Mouse (Mus musculus) stomach, embryonic 14.5 days (tissue): ENCODE results near the gene Id3. TPM values are rescaled to one million over a fixed set of nuclear protein-coding genes. Genes with fewer than 3 reads are reported as not detected.

Source experiments
- ATAC-seq: fragments of 200-750 bp; cut with Nextera tagmentation; 2 replicates; pipeline ENCODE4 v1.8.0; 2017; ENCODE audit warnings: low read depth, moderate TSS enrichment; ENCODE audit not compliant: insufficient number of reproducible peaks, insufficient read depth, low FRiP score
- H3K27ac ChIP-seq: fragments of 300-500 bp; sonication (generic); 2 replicates; pipeline ENCODE4 v1.5.1; 2014; ENCODE audit warnings: mild to moderate bottlenecking, low read length, moderate library complexity, mixed read lengths
- H3K27me3 ChIP-seq: fragments of 300-500 bp; sonication (generic); 2 replicates; pipeline ENCODE4 v1.6.1; 2014; ENCODE audit warnings: low read length, control low read depth, mixed read lengths; ENCODE audit not compliant: control insufficient read depth, insufficient read depth
- H3K36me3 ChIP-seq: fragments of 300-500 bp; sonication (generic); 2 replicates; pipeline ENCODE4 v1.6.1; 2014; ENCODE audit warnings: mild to moderate bottlenecking, control low read depth, low read length, moderate library complexity, mixed read lengths; ENCODE audit not compliant: control insufficient read depth, insufficient read depth
- H3K4me1 ChIP-seq: fragments of 300-500 bp; sonication (generic); 2 replicates; pipeline ENCODE4 v1.6.1; 2014; ENCODE audit warnings: low read length, control low read depth, mixed read lengths; ENCODE audit not compliant: control insufficient read depth, insufficient read depth
- H3K4me2 ChIP-seq: fragments of 300-500 bp; sonication (generic); replicated peaks from 2 replicates; pipeline ENCODE4 v1.6.1; 2014; ENCODE audit warnings: low read depth, low read length, control low read depth
- H3K4me3 ChIP-seq: fragments of 300-500 bp; sonication (generic); 2 replicates; pipeline ENCODE4 v1.5.1; 2014; ENCODE audit warnings: low read depth, low read length, control low read depth
- H3K9ac ChIP-seq: fragments of 300-500 bp; sonication (generic); replicated peaks from 2 replicates; pipeline ENCODE4 v1.6.1; 2014; ENCODE audit warnings: low read depth, mild to moderate bottlenecking, control low read depth, low read length, moderate library complexity, mixed read lengths
- H3K9me3 ChIP-seq: fragments of 300-500 bp; sonication (generic); 2 replicates; pipeline ENCODE4 v1.6.1; 2016; ENCODE audit warnings: low read depth, low read length, control low read depth; ENCODE audit not compliant: control insufficient read depth
- WGBS: fragments of 180-500 bp; shearing (Covaris S2); extraction: QIAGEN DNeasy Blood & Tissue Kit; methylation state at CpG from one replicate; pipeline ENCODE4 v1.1.7; 2014; 5-methylcytosine and 5-hydroxymethylcytosine counted together
- polyA plus RNA-seq: library from polyadenylated mRNA; unstranded; fragments of >200 nt; fragmentation: Nextera tagmentation; extraction: Ambion mirVana; gene quantifications from 2 replicates; pipeline ENCODE4 v1.2.1, GENCODE M21; 2014

Gene Id3
- polyA plus RNA-seq, 1 experiment from 2014 or later: 404 TPM

DNA sequence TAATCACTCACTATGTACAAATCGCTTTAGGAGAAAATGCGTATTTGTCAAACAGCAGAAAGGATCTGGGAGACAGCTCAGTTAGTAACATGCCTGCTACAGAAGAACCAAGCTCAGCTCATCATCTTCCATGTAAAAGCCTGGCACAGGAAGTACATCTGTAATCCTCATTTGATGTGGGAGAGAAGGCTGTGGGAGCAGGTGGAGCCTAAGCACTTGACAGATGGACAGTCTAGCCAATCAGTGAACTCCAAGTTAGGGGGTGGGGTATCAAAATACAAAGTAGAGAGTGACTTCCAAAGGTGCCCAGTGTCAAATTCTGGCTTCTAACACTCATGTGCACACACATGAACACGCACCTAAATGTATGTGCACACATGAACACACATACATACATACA, 22.1 kb upstream of the Id3 start:
- 89% methylated on average over 3 of the region's 3 CpGs for WGBS

DNA sequence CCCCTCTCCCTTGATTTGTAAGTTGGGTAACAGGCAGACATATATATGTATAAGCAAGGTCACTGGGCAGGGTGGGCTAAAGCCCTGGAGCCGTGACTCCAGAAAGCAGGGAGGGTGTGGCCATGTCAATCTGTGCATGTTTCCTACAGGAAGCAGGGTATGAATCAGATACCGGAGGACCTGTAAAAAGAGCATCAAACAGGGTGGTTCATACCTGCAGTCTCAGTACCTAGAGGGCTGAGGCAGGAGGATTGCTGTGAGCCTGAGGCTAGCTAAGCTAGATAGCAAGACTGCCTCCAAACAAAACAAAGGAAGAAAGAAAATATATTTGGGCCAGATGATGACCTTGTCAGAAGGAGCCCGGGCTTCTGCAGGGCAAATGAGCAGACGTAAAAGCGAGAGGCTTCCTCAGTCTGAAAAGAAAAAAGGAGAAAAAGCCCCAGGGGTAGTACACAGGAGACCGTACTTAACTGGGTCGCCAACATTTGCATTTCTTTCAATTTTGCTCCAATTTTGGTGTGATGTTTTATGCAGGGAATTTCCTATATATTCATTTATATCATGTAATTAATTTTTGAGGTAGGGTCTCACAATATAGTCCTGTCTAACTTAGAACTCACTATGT, 21.3 kb upstream of the Id3 start:
- H3K4me3 ChIP-seq: no peak overlapping the region
- H3K4me1 ChIP-seq: peaks cover 2% of the 10 kb centered on the region; the same call in 1 of the 2 replicates
- WGBS: 82% methylated on average over 7 of the region's 7 CpGs
- H3K9ac ChIP-seq: no peak overlapping the region
- H3K9me3 ChIP-seq: no peaks in the 10 kb centered on the region
- H3K27ac ChIP-seq: no peak overlapping the region
- no peaks in the 10 kb centered on the region for H3K36me3 ChIP-seq
- H3K4me2 ChIP-seq: no peak overlapping the region
- no peak for ATAC-seq
- H3K27me3 ChIP-seq: no peaks in the 10 kb centered on the region

More for the DNA sequence above, 22.1 kb upstream of the Id3 start:
- H3K36me3 ChIP-seq: no peaks in the 10 kb centered on the region
- H3K4me1 ChIP-seq: peaks cover 2% of the 10 kb centered on the region; the same call in 1 of the 2 replicates
- H3K4me3 ChIP-seq: no peak overlapping the region
- H3K27me3 ChIP-seq: no peaks in the 10 kb centered on the region
- H3K9ac ChIP-seq: no peak overlapping the region
- no peak for ATAC-seq
- no peak overlapping the region for H3K27ac ChIP-seq
- no peaks in the 10 kb centered on the region for H3K9me3 ChIP-seq
- no peak overlapping the region for H3K4me2 ChIP-seq

DNA sequence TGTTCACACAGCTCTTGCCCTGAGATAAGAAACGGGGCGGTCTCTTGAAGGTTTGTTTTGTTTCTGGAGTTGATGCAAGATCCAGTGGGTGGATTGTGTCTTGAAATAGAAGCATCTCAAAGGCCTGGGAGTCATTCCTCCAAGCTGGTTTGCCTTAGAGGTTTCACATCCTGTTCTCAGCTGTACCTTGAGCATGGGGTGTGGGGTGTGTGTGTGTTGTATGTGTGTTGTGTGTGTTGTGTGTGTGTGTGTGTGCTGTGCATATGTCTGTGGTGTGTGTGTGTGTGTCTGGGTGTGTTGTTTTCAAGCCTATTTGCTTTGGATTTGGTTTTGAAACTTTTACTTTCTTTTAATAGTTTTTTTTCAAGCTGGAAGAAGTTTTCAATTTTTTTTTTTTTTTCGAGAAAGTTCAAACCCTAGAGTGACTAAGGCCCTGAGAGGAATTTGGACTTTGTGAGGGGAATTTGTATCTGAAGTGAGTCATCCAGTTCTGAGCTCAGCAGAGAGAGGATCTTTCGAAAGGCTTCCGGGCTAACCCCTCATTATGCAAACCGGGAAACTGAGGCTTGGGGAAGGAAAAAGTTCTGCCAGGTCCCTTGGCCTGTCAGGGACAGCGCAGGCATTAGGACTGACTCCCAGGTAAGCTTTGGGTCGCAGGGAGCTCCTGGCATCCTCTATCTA, 20.0 kb upstream of the Id3 start:
- peaks cover 2% of the 10 kb centered on the region; the same call in 1 of the 2 replicates for H3K4me1 ChIP-seq
- no peak overlapping the region for H3K4me2 ChIP-seq
- no peaks in the 10 kb centered on the region for H3K27me3 ChIP-seq
- H3K9ac ChIP-seq: no peak overlapping the region
- 53% methylated on average over 8 of the region's 8 CpGs for WGBS
- ATAC-seq: no peak
- H3K4me3 ChIP-seq: no peak overlapping the region
- 0 out of 2 replicates have a peak overlapping the region, but pooled peaks have one; percentile 22 for H3K27ac ChIP-seq
- H3K9me3 ChIP-seq: no peaks in the 10 kb centered on the region
- no peaks in the 10 kb centered on the region for H3K36me3 ChIP-seq

DNA sequence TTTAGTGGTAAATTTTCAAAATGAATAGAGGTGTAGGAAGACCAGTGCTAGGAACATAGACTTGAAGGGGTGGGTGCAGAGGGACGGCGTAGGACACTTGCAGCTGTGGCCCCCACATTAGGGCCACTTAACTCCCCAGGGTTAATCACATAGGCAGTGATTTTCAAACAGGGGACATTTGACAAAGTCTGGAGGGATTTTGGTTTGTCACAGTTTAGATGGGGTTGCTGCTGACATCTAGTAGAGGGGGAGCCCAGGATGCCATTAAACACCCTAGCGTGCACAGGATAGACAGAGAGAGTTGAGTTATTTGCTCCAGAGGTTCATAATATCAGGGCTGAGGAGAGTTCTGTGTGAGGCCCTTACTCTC, 19.5 kb upstream of the Id3 start:
- H3K4me2 ChIP-seq: no peak overlapping the region
- no peaks in the 10 kb centered on the region for H3K36me3 ChIP-seq
- H3K9me3 ChIP-seq: no peaks in the 10 kb centered on the region
- no peaks in the 10 kb centered on the region for H3K27me3 ChIP-seq
- 0 out of 2 replicates have a peak overlapping the region, but pooled peaks have one; percentile 22 for H3K27ac ChIP-seq
- H3K4me1 ChIP-seq: peaks cover 2% of the 10 kb centered on the region; the same call in 1 of the 2 replicates
- no peak overlapping the region for H3K4me3 ChIP-seq
- H3K9ac ChIP-seq: no peak overlapping the region
- 76% methylated on average over 3 of the region's 3 CpGs for WGBS
- no peak for ATAC-seq

DNA sequence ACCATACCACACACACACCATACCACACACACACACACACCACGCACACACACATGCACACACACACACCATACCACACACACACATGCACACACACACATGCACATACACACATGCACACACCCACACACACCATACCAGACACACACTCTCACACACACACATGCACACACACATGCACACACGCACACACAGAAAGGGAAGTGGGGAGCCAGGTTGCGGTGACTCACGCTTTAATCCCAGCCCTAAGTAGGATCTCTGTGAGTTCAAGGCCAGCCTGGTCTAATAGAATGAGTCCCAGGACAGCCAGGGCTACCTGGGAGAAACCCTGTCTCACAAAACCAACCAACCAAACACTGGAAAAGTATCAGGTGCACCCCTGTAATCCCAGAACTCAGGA, 18.7 kb upstream of the Id3 start:
- Histone ChIP-seq H3K4me1 (peaks cover 2% of the 10 kb centered on the region; the same call in 1 of the 2 replicates), H3K4me3 (no peak overlapping the region), H3K9me3 (no peaks in the 10 kb centered on the region; the same call in 1 of the 2 replicates), H3K27me3 (no peaks in the 10 kb centered on the region), H3K9ac (no peak overlapping the region), H3K36me3 (no peaks in the 10 kb centered on the region), H3K4me2 (no peak overlapping the region), H3K27ac (no peak overlapping the region)
- WGBS: 94% methylated on average over 4 of the region's 4 CpGs
- ATAC-seq: no peak

DNA sequence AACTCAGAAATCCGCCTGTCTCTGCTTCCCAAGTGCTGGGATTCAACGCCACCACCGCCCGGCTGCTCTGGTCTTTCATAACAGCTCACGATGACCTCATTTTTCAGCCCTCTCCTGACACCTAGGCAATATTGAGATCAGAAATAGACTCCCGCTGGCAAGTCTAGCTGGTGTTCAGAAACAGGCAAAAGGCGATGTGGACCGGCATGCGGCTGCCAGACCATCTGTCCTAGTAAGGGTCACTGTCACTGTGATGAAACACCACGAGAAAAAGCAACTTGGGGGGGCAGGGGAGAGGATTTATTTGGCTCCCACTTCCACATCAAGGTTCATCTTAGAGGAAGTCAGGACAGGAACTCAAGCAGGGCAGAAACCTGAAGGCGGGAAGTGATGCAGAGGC, 17.8 kb upstream of the Id3 start:
- Histone ChIP-seq H3K4me1 (peaks cover 2% of the 10 kb centered on the region; the same call in 1 of the 2 replicates), H3K9me3 (no peaks in the 10 kb centered on the region; the same call in 1 of the 2 replicates), H3K4me2 (no peak overlapping the region), H3K36me3 (no peaks in the 10 kb centered on the region), H3K4me3 (no peak overlapping the region), H3K27ac (no peak overlapping the region), H3K27me3 (no peaks in the 10 kb centered on the region), H3K9ac (no peak overlapping the region)
- WGBS: 80% methylated on average over 11 of the region's 11 CpGs
- no peak for ATAC-seq

DNA sequence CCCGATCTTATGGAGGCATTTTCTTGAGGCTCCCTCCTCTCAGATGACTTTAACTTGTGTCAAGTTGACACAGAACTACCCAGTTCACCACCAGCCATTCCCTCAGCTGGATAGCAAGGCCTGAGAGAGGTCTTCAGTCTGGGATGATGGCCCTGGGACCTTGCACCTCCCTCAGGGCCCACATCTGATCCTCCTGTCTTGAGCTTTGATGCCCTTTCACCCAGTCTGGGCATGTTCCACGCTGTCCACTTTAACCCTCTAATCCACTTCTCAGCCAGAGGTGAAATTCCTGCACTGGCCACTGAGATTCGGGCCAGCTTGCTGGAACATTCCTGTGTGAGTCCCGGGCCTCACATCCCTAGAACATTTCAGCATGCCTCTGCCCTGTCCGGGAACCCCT, 17.3 kb upstream of the Id3 start:
- no peak overlapping the region for H3K27ac ChIP-seq
- H3K4me2 ChIP-seq: no peak overlapping the region
- WGBS: 60% methylated on average over 5 of the region's 5 CpGs
- H3K27me3 ChIP-seq: no peaks in the 10 kb centered on the region
- ATAC-seq: no peak
- no peak overlapping the region for H3K4me3 ChIP-seq
- H3K9me3 ChIP-seq: no peaks in the 10 kb centered on the region; the same call in 1 of the 2 replicates
- no peak overlapping the region for H3K9ac ChIP-seq
- H3K36me3 ChIP-seq: no peaks in the 10 kb centered on the region
- H3K4me1 ChIP-seq: peaks cover 2% of the 10 kb centered on the region; the same call in 1 of the 2 replicates

DNA sequence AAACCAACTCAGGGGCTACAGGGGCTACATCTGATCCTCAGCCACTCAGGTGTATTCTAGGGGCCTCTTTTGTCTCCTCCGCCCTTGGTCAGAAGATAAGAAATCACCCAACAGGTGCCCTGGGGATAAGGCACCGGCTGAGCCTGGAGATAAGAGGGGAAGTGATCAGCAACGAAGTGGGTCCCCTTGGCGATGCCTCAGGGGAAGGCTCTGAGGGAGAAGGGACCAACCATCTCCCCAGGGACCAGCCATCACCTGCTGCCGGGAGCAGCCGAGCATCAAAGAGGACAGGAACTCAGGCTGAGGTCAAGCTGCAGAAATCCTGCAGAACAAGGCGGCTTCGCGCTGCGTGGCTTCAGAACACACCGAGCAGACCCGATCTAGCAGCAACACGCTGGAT, 15.6 kb upstream of the Id3 start:
- no peaks in the 10 kb centered on the region for H3K36me3 ChIP-seq
- H3K9ac ChIP-seq: no peak overlapping the region
- no peak overlapping the region for H3K4me2 ChIP-seq
- H3K27me3 ChIP-seq: no peaks in the 10 kb centered on the region
- H3K4me1 ChIP-seq: peaks cover 2% of the 10 kb centered on the region; the same call in 1 of the 2 replicates
- no peak for ATAC-seq
- H3K4me3 ChIP-seq: no peak overlapping the region
- no peaks in the 10 kb centered on the region; the same call in 1 of the 2 replicates for H3K9me3 ChIP-seq
- 59% methylated on average over 13 of the region's 13 CpGs for WGBS
- H3K27ac ChIP-seq: no peak overlapping the region
